Mouse (Mus musculus) heart, embryonic 13.5 days (tissue): ENCODE measurements around the gene Ntrk3. TPM values are rescaled to one million over a fixed set of nuclear protein-coding genes. Genes with fewer than 3 reads are reported as not detected.

Experiments used
- ATAC-seq: fragments of 200-750 bp; cut with Nextera tagmentation; 2 replicates; pipeline ENCODE4 v1.8.0; 2017; ENCODE audit warnings: moderate TSS enrichment; ENCODE audit not compliant: insufficient number of reproducible peaks, low FRiP score, low TSS enrichment; ENCODE audit errors: extremely low read depth
- H3K27ac ChIP-seq: fragments of 300-500 bp; sonication (generic); replicated peaks from 2 replicates; pipeline ENCODE4 v1.5.1; 2015; ENCODE audit warnings: moderate library complexity, mild to moderate bottlenecking, inconsistent platforms
- H3K27me3 ChIP-seq: fragments of 300-500 bp; sonication (generic); replicated peaks from 2 replicates; pipeline ENCODE4 v1.6.1; 2015; ENCODE audit warnings: mild to moderate bottlenecking, inconsistent platforms
- H3K36me3 ChIP-seq: fragments of 300-500 bp; sonication (generic); 2 replicates; pipeline ENCODE4 v1.6.1; 2015; ENCODE audit warnings: mild to moderate bottlenecking, inconsistent platforms
- H3K4me1 ChIP-seq: fragments of 300-500 bp; sonication (generic); 2 replicates; pipeline ENCODE4 v1.6.1; 2015; ENCODE audit warnings: inconsistent platforms
- H3K4me2 ChIP-seq: fragments of 300-500 bp; sonication (generic); 2 replicates; pipeline ENCODE4 v1.6.1; 2015; ENCODE audit warnings: inconsistent platforms, mild to moderate bottlenecking, moderate library complexity
- H3K4me3 ChIP-seq: fragments of 300-500 bp; sonication (generic); 2 replicates; pipeline ENCODE4 v1.5.1; 2015; ENCODE audit warnings: moderate library complexity, mild to moderate bottlenecking, inconsistent platforms
- H3K9ac ChIP-seq: fragments of 300-500 bp; sonication (generic); 2 replicates; pipeline ENCODE4 v1.6.1; 2015; ENCODE audit warnings: inconsistent platforms, mild to moderate bottlenecking, moderate library complexity
- H3K9me3 ChIP-seq: fragments of 300-500 bp; sonication (generic); 2 replicates; pipeline ENCODE4 v1.6.1; 2016; ENCODE audit warnings: inconsistent platforms
- WGBS: fragments of 180-500 bp; shearing (Covaris S2); methylation state at CpG from one replicate; pipeline ENCODE4 v1.1.7; 2015; ENCODE audit warnings: mixed read lengths; 5-methylcytosine and 5-hydroxymethylcytosine counted together
- polyA plus RNA-seq: library from polyadenylated mRNA; unstranded; fragments of >200 nt; fragmentation: Nextera tagmentation; extraction: Ambion mirVana; gene quantifications from 2 replicates; pipeline ENCODE4 v1.2.1, GENCODE M21; 2015

The Ntrk3 gene
- polyA plus RNA-seq, 1 experiment from 2014 or later = 1.1 TPM

DNA sequence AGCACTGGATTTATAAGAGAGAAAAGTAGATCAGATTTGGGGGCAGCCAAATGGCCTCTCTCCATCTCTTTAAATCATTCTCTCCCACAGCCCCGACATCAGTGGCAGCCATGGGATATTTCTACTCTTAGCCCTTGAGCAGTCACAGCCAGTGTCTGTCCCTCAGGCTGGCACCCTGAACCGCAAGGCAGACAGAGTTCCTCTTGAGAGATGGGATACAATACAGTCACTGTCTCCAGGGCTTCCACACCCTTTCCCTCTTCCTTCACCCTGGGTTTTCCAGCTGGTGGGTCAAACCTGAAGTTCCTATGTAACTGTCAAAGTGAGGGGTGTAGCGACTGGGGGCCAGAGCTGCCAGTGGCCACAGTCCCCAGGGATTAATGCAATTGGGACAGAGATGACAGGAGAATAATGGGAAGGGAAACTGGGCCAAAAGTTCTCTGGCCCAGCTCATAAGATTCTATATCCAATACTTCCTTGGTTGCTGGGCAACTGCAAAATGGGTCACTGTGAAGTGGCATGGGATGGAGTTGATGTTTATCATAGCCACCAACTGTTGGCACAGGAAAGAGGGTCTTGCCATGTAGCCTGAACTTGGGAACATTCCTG, 483.9 kb downstream of the Ntrk3 start:
- no peaks in the 10 kb centered on the region for H3K9me3 ChIP-seq
- no peak for ATAC-seq
- 69% methylated on average over 3 of the region's 3 CpGs for WGBS

GRCm38 (mm10) chr7:78248119-78248642, 489.6 kb downstream of the Ntrk3 start:
- ATAC-seq = no peak
- WGBS = 57% methylated on average over 5 of the region's 5 CpGs
- Histone ChIP-seq H3K9ac (no peak overlapping the region), H3K4me2 (no peak overlapping the region), H3K9me3 (no peaks in the 10 kb centered on the region), H3K27ac (no peak overlapping the region), H3K4me1 (no peaks in the 10 kb centered on the region), H3K27me3 (no peaks in the 10 kb centered on the region), H3K4me3 (no peak overlapping the region), H3K36me3 (no peaks in the 10 kb centered on the region)

More for the DNA sequence above, 483.9 kb downstream of the Ntrk3 start:
- H3K4me1 ChIP-seq = no peaks in the 10 kb centered on the region
- H3K9ac ChIP-seq = no peak overlapping the region
- no peaks in the 10 kb centered on the region for H3K27me3 ChIP-seq
- H3K4me2 ChIP-seq = no peak overlapping the region
- H3K36me3 ChIP-seq = no peaks in the 10 kb centered on the region
- no peak overlapping the region for H3K27ac ChIP-seq
- no peak overlapping the region for H3K4me3 ChIP-seq

DNA sequence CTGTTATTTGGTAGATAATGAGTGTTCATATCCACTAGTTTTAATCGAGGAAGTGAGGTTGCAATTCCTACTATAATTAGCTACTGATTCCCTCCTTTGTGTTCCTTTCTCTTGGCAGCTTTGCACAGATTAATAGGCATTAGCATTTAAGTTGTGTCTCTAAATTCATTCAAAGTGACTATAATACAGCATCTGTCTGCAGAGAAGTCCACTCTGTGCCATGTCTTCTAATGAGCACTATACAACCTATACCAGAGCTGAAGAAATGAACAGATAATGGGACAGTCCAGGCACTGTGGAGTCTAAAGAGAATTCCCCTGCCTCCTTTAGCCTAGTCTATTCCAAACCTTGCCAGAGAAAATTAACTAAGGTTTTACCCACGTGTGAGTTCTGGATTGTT, 498.8 kb downstream of the Ntrk3 start:
- no peaks in the 10 kb centered on the region for H3K9me3 ChIP-seq
- no peak overlapping the region for H3K9ac ChIP-seq
- H3K4me3 ChIP-seq = no peak overlapping the region
- H3K27me3 ChIP-seq = no peaks in the 10 kb centered on the region
- no peak overlapping the region for H3K4me2 ChIP-seq
- ATAC-seq = no peak
- no peak overlapping the region for H3K27ac ChIP-seq
- no peaks in the 10 kb centered on the region for H3K4me1 ChIP-seq
- no peaks in the 10 kb centered on the region for H3K36me3 ChIP-seq
- 43% methylated on average over 2 of the region's 2 CpGs for WGBS

- H3K36me3 ChIP-seq = no peaks in the 10 kb centered on the region
- 15% methylated on average over 6 of the region's 6 CpGs for WGBS
- no peaks in the 10 kb centered on the region for H3K27me3 ChIP-seq
- no peak for ATAC-seq
- H3K9ac ChIP-seq = no peak overlapping the region
- H3K9me3 ChIP-seq = no peaks in the 10 kb centered on the region
- H3K4me2 ChIP-seq = no peak overlapping the region
- no peaks in the 10 kb centered on the region for H3K4me1 ChIP-seq
- H3K4me3 ChIP-seq = no peak overlapping the region
- H3K27ac ChIP-seq = no peak overlapping the region
Observed at GRCm38 (mm10) chr7:78221668-78222067, 516.1 kb downstream of the Ntrk3 start.

- ATAC-seq = no peak
- Histone ChIP-seq H3K27ac (no peak overlapping the region), H3K4me1 (no peaks in the 10 kb centered on the region), H3K36me3 (no peaks in the 10 kb centered on the region), H3K9me3 (no peaks in the 10 kb centered on the region), H3K27me3 (no peaks in the 10 kb centered on the region), H3K4me2 (no peak overlapping the region), H3K4me3 (no peak overlapping the region), H3K9ac (no peak overlapping the region)
- 62% methylated on average over 4 of the region's 4 CpGs for WGBS
Observed at GRCm38 (mm10) chr7:78220949-78221348, 516.9 kb downstream of the Ntrk3 start.

- no peak for ATAC-seq
- Histone ChIP-seq H3K4me2 (peak overlapping the region; percentile 16; the same call in 1 of the 2 replicates), H3K4me1 (no peaks in the 10 kb centered on the region), H3K9me3 (no peaks in the 10 kb centered on the region), H3K27ac (no peak overlapping the region), H3K36me3 (no peaks in the 10 kb centered on the region), H3K27me3 (peaks cover 10% of the 10 kb centered on the region; the same call in 1 of the 2 replicates), H3K9ac (no peak overlapping the region), H3K4me3 (no peak overlapping the region)
- 13% methylated on average over 17 of the region's 17 CpGs for WGBS
Observed at GRCm38 (mm10) chr7:78190931-78191653, 546.7 kb downstream of the Ntrk3 start.

DNA sequence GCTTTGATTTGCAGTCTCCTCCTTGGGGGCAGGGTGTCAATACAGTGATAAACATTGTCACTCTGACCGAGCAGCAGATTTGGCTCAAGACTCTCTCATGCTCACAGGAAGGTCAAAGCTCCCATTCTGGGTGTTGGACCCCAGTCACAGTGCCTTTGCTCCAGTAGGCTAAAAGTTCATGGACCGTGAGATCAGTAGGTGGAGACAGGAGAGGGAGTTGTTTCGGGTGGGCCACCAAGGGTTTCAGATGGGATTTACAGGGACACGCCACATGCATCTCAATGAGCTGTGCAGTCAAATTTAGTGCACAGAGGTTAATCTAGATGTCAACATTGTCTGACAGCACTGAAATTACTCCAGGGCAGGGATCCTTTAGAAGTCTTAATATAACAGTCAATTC, 552.2 kb downstream of the Ntrk3 start:
- Histone ChIP-seq H3K4me1 (no peaks in the 10 kb centered on the region), H3K36me3 (no peaks in the 10 kb centered on the region), H3K4me2 (no peak overlapping the region), H3K27ac (no peak overlapping the region), H3K4me3 (no peak overlapping the region), H3K27me3 (no peaks in the 10 kb centered on the region), H3K9me3 (no peaks in the 10 kb centered on the region), H3K9ac (no peak overlapping the region)
- 49% methylated on average over 4 of the region's 4 CpGs for WGBS
- no peak for ATAC-seq

DNA sequence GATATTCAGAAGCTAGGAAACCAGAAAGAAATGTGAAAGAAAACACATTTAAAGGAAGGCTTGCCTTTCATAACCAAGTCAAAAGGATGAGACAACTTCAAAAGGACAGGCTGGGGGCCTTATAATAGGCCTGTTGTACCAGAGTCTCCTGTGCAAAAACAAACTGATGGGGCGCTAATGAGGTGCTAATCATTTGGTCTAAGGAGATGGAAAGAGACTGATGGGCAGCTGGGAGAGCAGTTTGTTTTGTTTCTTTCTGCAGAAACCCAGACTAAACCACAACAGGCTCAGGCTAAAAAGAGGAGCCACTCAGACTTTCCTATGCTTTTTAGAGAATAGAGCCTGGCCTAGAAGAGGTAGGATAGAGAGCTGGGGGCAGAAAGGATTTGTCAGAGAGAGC, 554.4 kb downstream of the Ntrk3 start:
- no peaks in the 10 kb centered on the region for H3K9me3 ChIP-seq
- no peak overlapping the region for H3K9ac ChIP-seq
- H3K4me2 ChIP-seq = no peak overlapping the region
- no peak for ATAC-seq
- H3K27me3 ChIP-seq = no peaks in the 10 kb centered on the region
- no peaks in the 10 kb centered on the region for H3K36me3 ChIP-seq
- no peak overlapping the region for H3K27ac ChIP-seq
- H3K4me1 ChIP-seq = no peaks in the 10 kb centered on the region
- WGBS = 10% methylated on average over 1 of the region's 1 CpGs
- H3K4me3 ChIP-seq = no peak overlapping the region

DNA sequence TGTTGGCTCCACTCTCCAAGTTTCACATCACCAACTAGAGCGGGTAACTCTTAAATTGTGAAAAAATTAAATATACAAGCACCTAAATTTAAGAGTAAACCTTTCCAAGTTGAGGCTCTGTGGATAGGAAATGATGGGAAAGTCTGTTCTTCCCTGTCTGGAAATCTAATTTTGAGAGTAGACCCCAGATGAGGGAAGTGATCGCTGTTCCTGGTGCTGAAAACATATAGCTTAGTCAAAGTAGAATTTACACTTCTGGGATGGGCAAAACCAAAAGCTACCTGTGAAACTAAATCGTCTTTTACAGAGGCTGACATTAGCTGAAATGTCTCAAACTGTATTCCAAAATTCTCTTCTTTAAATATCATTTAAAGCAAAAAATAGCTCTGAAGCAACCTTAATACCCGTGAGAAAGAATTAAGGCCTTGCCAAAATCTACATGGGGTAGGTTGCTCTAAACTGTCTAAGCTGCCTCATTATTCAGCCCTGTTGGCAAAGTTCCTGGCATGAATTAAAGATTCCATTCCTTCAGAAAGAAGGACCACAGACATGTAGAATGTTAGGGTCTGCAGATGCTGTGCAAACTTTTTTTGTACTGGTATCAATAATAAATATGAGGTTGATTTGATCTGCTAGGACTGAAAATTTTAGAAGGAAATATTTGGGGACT, 557.7 kb downstream of the Ntrk3 start:
- 64% methylated on average over 4 of the region's 4 CpGs for WGBS
- Histone ChIP-seq H3K27ac (no peak overlapping the region), H3K36me3 (no peaks in the 10 kb centered on the region), H3K4me2 (no peak overlapping the region), H3K9ac (no peak overlapping the region), H3K27me3 (no peaks in the 10 kb centered on the region), H3K4me3 (no peak overlapping the region), H3K9me3 (no peaks in the 10 kb centered on the region), H3K4me1 (no peaks in the 10 kb centered on the region)
- ATAC-seq = no peak

GRCm38 (mm10) chr7:78172267-78172955, 565.4 kb downstream of the Ntrk3 start:
- 71% methylated on average over 5 of the region's 5 CpGs for WGBS
- Histone ChIP-seq H3K9me3 (no peaks in the 10 kb centered on the region), H3K4me2 (no peak overlapping the region), H3K27me3 (no peaks in the 10 kb centered on the region), H3K4me3 (no peak overlapping the region), H3K9ac (no peak overlapping the region), H3K36me3 (no peaks in the 10 kb centered on the region), H3K27ac (no peak overlapping the region), H3K4me1 (no peaks in the 10 kb centered on the region)
- ATAC-seq = no peak

DNA sequence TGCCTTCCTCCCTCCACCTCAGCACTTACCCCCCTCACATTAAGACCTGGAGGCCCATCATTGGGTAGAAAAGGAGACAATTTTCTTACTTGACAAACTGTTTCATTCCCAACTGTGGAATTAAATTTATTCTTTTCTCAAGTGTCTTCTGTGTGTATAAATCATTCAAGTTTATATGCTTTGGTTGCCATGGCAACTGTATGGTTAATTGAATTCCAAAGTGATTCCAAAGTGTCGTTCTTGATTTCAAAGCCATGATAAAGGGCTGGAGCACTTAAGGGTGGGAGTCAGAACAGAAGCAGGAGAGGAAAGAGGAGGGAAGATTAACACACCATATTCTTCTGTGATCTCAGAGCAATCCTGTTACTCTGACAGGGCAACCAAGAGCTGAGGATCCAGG, 572.3 kb downstream of the Ntrk3 start:
- 50% methylated on average over 1 of the region's 1 CpGs for whole genome bisulfite sequencing

More for the DNA sequence above, 572.3 kb downstream of the Ntrk3 start:
- no peak for ATAC-seq
- H3K27me3 ChIP-seq = no peaks in the 10 kb centered on the region
- no peaks in the 10 kb centered on the region for H3K4me1 ChIP-seq
- H3K27ac ChIP-seq = no peak overlapping the region
- H3K9me3 ChIP-seq = no peaks in the 10 kb centered on the region
- H3K4me3 ChIP-seq = no peak overlapping the region
- no peak overlapping the region for H3K9ac ChIP-seq
- H3K36me3 ChIP-seq = no peaks in the 10 kb centered on the region
- no peak overlapping the region for H3K4me2 ChIP-seq
